Mouse (Mus musculus): ENCODE measurements around the gene Kremen2.
"Not testable (repeated sequence)": the region's sequence is repeated elsewhere in the genome, so short reads cannot be mapped to it uniquely, and the experiment has no call there.

Kremen2 gene

GRCm38 (mm10) chr17:23745301-23746251 is at the start of gene Kremen2:
TSS of gene Kremen2 (minus strand) at chr17:23745833.
- DNase-seq = no peak

- DNase-seq = no peak
Observed at GRCm38 (mm10) chr17:23795323-23795722, 49.7 kb upstream of the Kremen2 start.

GRCm38 (mm10) chr17:23791079-23791357 is 45.4 kb upstream of the Kremen2 start:
- DNase-seq = no peak

- peak; percentile 57 for DNase-seq
Observed at GRCm38 (mm10) chr17:23790269-23791078, 44.8 kb upstream of the Kremen2 start, which contains the start of gene Srrm2. TSS of gene Srrm2 (plus strand) at chr17:23790532.

GRCm38 (mm10) chr17:23789749-23790268 is 44.2 kb upstream of the Kremen2 start:
- no peak for DNase-seq

- DNase-seq = no peak
Observed at GRCm38 (mm10) chr17:23788973-23789372, 43.3 kb upstream of the Kremen2 start.

GRCm38 (mm10) chr17:23786510-23786931 is 40.9 kb upstream of the Kremen2 start:
- DNase-seq = no peak

GRCm38 (mm10) chr17:23785561-23786471 is 40.2 kb upstream of the Kremen2 start, which contains the start of gene Flywch2:
TSS of gene Flywch2 (minus strand) at chr17:23786081.
- DNase-seq = peak; percentile 84

- no peak for DNase-seq
Observed at GRCm38 (mm10) chr17:23783352-23783751, 37.7 kb upstream of the Kremen2 start.

GRCm38 (mm10) chr17:23778447-23778846 is 32.8 kb upstream of the Kremen2 start:
- DNase-seq = no peak

GRCm38 (mm10) chr17:23777141-23777540 is 31.5 kb upstream of the Kremen2 start:
- no peak for DNase-seq

- no peak for DNase-seq
Observed at GRCm38 (mm10) chr17:23776216-23776615, 30.6 kb upstream of the Kremen2 start.

GRCm38 (mm10) chr17:23774090-23774489 is 28.5 kb upstream of the Kremen2 start:
- DNase-seq = peak; percentile 81

GRCm38 (mm10) chr17:23773676-23774075 is 28.0 kb upstream of the Kremen2 start:
- DNase-seq = no peak

GRCm38 (mm10) chr17:23772219-23772556 is 26.6 kb upstream of the Kremen2 start:
- not testable (repeated sequence) for DNase-seq

GRCm38 (mm10) chr17:23771284-23772218 is 25.9 kb upstream of the Kremen2 start, which contains the start of gene Flywch1:
TSS of gene Flywch1 (minus strand) at chr17:23771602.
- DNase-seq = peak; percentile 99

- no peak for DNase-seq
Observed at GRCm38 (mm10) chr17:23770896-23771283, 25.3 kb upstream of the Kremen2 start.

GRCm38 (mm10) chr17:23770493-23770892 is 24.9 kb upstream of the Kremen2 start:
- no peak for DNase-seq

- DNase-seq = no peak
Observed at GRCm38 (mm10) chr17:23762976-23763375, 17.3 kb upstream of the Kremen2 start.

GRCm38 (mm10) chr17:23761155-23761554 is 15.5 kb upstream of the Kremen2 start:
- no peak for DNase-seq

- no peak for DNase-seq
Observed at GRCm38 (mm10) chr17:23760231-23760630, 14.6 kb upstream of the Kremen2 start.
